Mouse (Mus musculus) adrenal gland, postnatal 14 days (tissue): Measurements from ENCODE around the gene Wfdc11. TPM values are rescaled to one million over a fixed set of nuclear protein-coding genes. Genes with fewer than 3 reads are reported as not detected.
"Not testable (repeated sequence)": the region's sequence is repeated elsewhere in the genome, so short reads cannot be mapped to it uniquely, and the experiment has no call there.

ENCODE experiments used
- DNase-seq: peaks from one replicate; pipeline ENCODE4 v3.0.0; 2021; ENCODE audit warnings: mixed read lengths
- long read RNA-seq, 2 experiments: library from polyadenylated mRNA; stranded (forward); transcript quantifications; one replicate each; pipeline ENCODE4 v2.0.0; 2021
- total RNA-seq: library from RNA; stranded (reverse); gene quantifications from 2 replicates; pipeline ENCODE4 v1.2.3, GENCODE M21; 2021

Gene Wfdc11
- total RNA-seq: not detected in 2 replicates
- long read RNA-seq, experiment 1: 0 reads
- long read RNA-seq, experiment 2: 0 reads

GRCm38 (mm10) chr2:164673987-164674386 lies at the start of gene Wfdc11:
Gene Wfdc11 (minus strand): TSS chr2:164674087.
- DNase-seq: no peak

DNA sequence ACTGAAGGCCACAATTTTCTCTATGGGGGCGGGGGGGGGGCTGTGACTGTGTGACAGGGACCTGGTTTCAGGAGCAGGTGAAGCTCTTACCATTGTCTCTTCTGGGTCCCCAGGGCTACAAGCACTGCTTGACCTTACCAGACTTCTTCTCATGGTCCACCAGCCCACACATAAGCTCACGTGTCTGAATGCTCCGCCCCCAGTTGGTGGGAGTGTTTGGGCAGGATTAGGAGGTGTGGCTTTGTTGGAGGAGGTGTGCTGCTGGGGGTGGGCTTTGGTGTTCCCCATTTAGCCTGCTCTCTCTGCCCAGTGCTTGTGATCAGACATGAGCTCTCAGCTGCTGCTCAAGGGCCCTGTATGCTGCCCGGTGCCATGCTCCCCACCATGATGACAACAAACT lies 49.4 kb upstream of the Wfdc11 start:
- DNase-seq: no peak

GRCm38 (mm10) chr2:164716194-164716786 lies 42.4 kb upstream of the Wfdc11 start:
- not testable (repeated sequence) for DNase-seq

- DNase-seq: no peak
Measured at GRCm38 (mm10) chr2:164715005-164715404, 41.1 kb upstream of the Wfdc11 start, which contains the start of gene Spint5. Gene Spint5 (plus strand): TSS chr2:164715305.

GRCm38 (mm10) chr2:164705991-164706390 lies 32.1 kb upstream of the Wfdc11 start:
- DNase-seq: no peak

DNA sequence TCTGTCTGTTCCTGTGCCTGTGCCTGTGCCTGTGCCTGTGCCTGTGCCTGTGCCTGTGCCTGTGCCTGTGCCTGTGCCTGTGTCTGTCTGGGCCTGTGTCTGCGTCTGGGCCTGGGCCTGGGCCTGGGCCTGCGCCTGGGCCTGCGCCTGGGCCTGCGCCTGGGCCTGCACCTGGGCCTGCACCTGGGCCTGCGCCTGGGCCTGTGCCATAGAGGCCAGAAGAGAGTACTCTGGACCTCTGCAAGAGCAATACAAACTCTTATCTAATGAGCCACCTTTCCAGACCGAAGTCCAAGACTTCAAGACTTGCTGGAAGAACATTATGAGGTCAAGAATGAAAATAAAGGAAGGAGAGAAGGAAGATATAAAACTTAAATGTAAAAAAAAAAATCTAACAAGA lies 31.4 kb upstream of the Wfdc11 start:
- no peak for DNase-seq

GRCm38 (mm10) chr2:164704235-164704634 lies 30.3 kb upstream of the Wfdc11 start:
- no peak for DNase-seq

GRCm38 (mm10) chr2:164701761-164702160 lies 27.9 kb upstream of the Wfdc11 start:
- no peak for DNase-seq

DNA sequence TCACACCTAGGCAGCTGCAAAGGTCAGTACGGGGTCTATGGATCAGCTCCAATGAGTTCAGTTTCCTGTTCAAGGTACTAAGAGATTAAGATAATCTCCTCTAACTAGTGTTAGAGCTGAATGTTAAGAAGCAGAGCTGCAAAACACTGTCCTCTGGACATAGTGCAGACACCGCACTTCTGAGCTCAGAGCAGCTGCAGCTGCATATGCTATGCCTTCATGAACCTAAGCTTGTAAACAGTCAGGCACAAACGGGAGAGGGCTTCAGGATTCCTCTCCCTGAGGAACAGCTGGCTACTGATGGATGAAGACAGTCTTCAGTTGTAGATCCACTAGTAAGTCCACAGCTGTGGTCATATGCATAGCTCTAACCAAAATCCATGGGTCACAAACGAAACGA lies 27.1 kb upstream of the Wfdc11 start:
- DNase-seq: no peak

DNA sequence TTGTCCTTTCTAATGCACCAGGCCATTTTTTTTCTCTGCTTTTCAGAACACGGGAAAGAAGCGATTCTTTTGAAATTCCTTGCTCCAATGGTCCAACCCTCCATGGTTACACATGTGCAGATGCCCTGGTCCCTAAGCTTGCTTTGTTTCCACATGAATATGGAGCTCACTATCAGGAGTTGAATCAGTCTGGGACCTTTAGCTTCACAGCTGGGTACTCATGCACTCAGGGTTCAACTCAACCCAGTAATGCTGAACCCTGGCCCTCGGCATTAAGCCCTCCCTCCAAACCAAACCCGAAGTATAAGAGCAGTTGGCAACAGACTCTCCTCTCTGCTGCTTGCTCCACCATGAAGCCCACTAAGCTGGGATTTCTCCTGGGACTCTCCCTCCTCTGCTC lies 24.3 kb upstream of the Wfdc11 start, which contains the start of gene Spint4:
Gene Spint4, plus strand, starts transcription at position 301 of the 400 bp plus-strand sequence.
- DNase-seq: no peak

DNA sequence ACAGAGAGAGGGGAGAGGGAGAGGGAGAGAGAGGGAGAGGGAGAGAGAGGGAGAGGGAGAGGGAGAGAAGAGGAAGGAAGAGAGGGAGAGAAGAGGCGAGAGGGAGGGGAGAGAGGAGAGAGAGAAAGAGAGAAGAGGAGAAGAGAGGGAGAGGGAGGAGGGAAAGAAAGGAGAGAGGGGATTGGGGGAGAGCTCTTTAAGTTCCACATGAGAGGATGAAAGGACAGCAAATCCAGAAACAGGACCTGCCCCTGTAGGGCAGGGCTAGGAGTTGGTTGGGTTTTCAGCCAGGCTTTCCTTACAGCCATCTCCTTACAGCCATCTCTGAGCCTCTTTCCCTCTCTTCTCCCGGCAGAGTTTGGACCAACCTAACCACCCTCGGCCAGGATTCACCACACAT lies 10.9 kb upstream of the Wfdc11 start, which contains the start of gene Wfdc13:
Gene Wfdc13, plus strand, starts transcription at position 301 of the 400 bp plus-strand sequence.
- no peak for DNase-seq

DNA sequence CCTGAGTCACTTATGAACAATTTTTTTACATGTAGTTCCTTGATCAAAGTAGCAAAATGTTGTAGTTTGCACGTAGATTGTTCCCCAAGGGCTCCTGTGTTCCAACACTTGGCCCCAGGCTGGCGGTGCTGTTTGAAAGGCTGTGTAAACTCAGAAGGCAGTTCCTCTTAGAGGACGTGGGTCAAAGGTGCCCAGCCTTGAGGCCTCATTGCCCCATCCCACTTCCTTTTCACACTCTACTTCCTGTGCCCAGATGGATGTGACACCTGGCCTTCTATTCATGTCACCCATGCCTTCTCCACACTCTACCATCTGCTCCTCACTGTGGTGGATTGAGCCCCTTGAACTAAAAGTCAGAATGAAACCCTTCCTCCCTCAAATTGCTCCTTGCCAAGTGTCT lies 6.0 kb upstream of the Wfdc11 start:
- peak; percentile 43 for DNase-seq

GRCm38 (mm10) chr2:164678848-164679625 lies 5.2 kb upstream of the Wfdc11 start:
- peak; percentile 88 for DNase-seq

GRCm38 (mm10) chr2:164676916-164677685 lies 3.2 kb upstream of the Wfdc11 start:
- no peak for DNase-seq

GRCm38 (mm10) chr2:164676103-164676502 lies 2.2 kb upstream of the Wfdc11 start:
- no peak for DNase-seq

DNA sequence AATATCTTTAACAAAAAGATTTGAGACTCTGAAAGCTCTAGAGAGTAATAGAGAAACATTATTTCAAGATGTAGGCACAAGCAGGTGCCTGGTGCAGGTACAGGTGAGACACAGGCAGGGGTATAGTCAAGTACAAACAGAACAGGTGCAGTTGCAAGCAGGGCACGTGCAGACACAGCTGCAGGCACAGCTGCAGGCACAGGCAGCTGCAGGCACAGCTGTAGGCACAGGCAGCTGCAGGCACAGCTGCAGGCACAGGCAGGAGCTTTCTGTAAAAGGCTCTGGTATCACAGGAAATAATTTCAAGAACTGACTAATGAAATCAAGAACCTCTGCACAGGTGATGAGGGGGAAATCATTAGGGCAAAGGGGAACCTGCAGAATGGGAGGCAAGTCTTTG lies 2.9 kb downstream of the Wfdc11 start:
- DNase-seq: no peak

GRCm38 (mm10) chr2:164670261-164670660 lies 3.6 kb downstream of the Wfdc11 start:
- no peak for DNase-seq

DNA sequence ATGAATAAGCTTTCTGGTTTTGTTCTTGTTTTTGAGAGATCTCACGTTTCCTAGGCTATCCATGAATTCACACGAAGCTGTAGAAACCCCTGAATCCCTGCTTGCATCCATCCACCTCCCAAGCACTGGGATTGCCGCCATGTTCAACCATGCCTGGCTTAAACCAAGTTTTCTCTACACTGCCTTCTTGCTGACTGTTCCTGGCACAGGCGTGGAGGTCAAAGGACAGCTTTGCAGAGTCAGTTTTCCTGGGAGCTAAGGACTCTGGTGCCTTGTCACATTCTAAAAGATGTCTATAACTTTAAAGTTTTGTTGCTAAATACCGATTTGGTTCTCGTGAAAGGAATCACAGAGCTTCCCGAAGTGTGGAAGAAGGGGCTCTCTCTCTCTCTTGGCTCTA lies 9.0 kb downstream of the Wfdc11 start:
- DNase-seq: no peak

DNA sequence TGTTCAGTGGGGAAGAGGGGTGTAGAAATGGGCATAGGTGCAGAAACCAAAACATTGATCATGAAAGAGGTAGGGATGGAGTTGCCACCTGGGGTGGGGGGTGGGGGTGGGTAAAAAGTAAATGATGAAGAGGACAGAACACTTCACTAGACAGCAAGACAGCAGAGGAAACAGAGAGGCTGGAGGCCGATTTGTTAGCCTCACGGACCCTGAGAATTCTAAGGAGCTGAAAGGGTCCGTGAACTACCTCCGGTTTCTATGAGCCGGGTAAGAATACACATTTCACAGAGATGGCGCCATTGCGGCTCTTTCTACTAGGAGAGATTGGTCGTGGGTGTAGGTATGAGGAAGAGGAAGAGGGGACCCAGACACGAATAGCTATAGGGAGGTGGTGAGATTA lies 17.4 kb downstream of the Wfdc11 start, which contains the start of gene Wfdc9:
Gene Wfdc9, minus strand, starts transcription at position 101 of the 400 bp plus-strand sequence.
- DNase-seq: no peak

DNA sequence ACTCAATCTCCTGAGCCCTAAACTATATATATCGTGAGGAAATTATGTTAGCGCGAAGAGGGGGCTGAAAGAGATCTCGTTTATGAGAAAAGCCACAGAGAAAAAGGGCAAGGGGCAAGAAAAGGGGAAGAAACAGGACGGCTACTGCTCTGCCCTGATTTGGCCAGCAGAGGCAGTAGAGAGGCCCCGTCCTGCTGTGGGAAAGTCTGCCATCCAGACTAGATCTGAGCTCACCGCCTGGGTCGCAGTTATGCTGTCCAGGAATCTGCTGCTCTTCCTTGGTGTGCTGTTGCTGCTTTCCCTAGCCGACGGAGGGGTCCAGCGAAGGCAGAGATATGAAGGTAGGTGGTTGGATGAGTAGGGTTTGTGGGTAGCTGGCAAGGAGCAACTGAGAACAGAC lies 18.0 kb downstream of the Wfdc11 start, which contains the start of gene Wfdc10:
Gene Wfdc10, plus strand, starts transcription at position 189 of the 400 bp plus-strand sequence.
- peak; percentile 58 for DNase-seq

DNA sequence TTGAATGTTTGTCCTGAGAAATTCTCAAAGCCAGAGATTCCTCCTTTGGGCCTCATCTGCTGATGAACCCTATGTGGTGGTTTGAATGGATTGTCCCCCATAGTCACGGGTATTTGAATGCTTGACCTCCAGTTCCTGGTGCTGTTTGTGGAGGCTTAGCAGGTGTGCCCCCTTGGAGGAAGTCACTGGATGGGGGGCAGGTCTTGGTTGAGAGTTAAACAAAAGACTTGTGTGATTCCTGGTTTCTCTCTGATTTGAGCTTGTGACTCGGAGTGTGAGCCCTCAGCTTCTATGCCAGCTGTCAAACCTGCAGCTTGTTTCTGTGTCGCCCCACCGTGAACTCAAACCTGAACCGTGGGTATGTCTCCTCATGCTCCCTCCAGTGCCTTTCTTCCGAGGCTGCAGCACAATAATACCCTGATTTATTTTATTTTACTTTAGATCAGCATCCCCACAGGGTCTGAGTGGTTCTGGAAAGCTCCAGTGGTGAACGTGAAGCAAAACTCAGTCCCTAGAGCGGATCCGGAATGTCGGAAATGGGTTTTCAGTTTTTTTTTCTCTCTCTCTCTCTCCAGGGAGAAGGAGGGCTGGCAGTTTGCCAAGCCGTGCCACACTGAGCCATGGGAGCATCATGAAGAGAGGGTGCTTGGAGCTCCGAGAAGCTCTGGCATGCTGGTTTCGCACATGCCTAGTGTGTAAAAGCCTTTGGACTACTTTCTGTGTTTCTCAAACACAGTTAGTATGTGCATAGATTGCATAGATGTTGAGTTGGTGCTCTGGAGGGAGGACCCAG lies 31.8 kb downstream of the Wfdc11 start:
- peak; percentile 44 for DNase-seq

DNA sequence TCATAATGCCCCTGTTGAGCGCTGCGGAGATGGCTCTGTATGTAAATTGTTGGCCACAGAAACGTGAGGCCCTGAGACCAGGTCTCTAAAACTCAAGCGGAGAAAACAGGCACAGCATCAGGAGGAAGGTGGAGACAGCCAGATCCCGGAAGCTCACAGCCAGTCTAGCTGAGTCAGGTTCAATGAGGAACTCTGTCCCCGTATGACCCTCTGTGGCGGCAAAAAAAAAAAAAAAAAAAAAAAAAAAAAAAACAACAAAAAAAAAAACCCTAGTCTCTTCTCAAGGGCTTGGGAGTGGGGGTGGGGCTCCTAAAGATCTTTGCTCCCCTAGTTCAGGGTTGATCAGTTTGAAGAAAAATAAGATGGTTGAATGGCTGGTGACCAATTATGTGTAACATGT lies 32.8 kb downstream of the Wfdc11 start:
- peak; percentile 15 for DNase-seq
